Mouse (Mus musculus) cortical plate, adult 2 months (tissue): ENCODE results near the gene Gm7694.

Source experiments
- CTCF ChIP-seq: fragments of 200-500 bp; IDR thresholded peaks from 2 replicates; pipeline ENCODE4 v1.5.1; 2011; ENCODE audit warnings: mild to moderate bottlenecking, control low read depth, low read length; ENCODE audit not compliant: insufficient read depth; ENCODE audit errors: extremely low read depth
- POLR2A ChIP-seq: fragments of 200-500 bp; IDR thresholded peaks from 2 replicates; pipeline ENCODE4 v1.6.1; 2011; ENCODE audit warnings: mild to moderate bottlenecking, low read length, control low read depth; ENCODE audit not compliant: insufficient read depth; ENCODE audit errors: extremely low read depth

GRCm38 (mm10) chr1:170308503-170308902 lies 2.4 kb upstream of the Gm7694 start, which contains the start of gene Spata46:
- TF ChIP-seq CTCF = no peak
- TF ChIP-seq POLR2A = no peak
